Mouse (Mus musculus): Measurements from ENCODE around the gene Nod1. TPM values are rescaled to one million over a fixed set of nuclear protein-coding genes. Genes with fewer than 3 reads are reported as not detected.

Nod1 gene
- polyA plus RNA-seq, 1 experiment from 2014 or later: 2.3 TPM

GRCm38 (mm10) chr6:54974501-54974900 lies 2.1 kb upstream of the Nod1 start:
- no peak overlapping the region for H3K27ac ChIP-seq
- ATAC-seq: no peak
- no peaks in the 10 kb centered on the region for H3K9me3 ChIP-seq
- WGBS: 65% methylated on average over 5 of the region's 5 CpGs
- H3K9ac ChIP-seq (replicated peaks): no peak overlapping the region
- no peaks in the 10 kb centered on the region for H3K36me3 ChIP-seq
- H3K4me3 ChIP-seq (replicated peaks): no peak overlapping the region
- H3K27me3 ChIP-seq: peaks cover 23% of the 10 kb centered on the region
- peaks cover 8% of the 10 kb centered on the region for H3K4me1 ChIP-seq (replicated peaks)
- H3K4me2 ChIP-seq (replicated peaks): no peak overlapping the region

DNA sequence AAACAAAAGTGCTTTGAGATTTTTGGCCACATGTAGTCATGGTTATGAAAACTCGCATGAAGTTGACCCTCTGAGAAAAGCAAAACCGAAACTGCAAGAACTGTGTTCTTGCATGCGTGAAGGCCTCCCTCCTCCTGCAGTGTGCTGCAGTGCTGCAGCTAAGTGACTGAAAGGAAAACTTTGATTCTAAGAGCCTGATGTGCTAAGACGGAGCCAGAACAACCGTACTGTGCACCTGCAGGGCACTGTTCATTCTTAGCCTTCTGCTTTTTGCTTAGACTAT lies 458 bp upstream of the Nod1 start:
- Histone ChIP-seq H3K27me3 (peaks cover 23% of the 10 kb centered on the region), H3K9me3 (no peaks in the 10 kb centered on the region), H3K4me1 (replicated peaks) (peaks cover 8% of the 10 kb centered on the region), H3K4me3 (replicated peaks) (peak overlapping the region; percentile 53), H3K4me2 (replicated peaks) (peak overlapping the region; percentile 95), H3K36me3 (no peaks in the 10 kb centered on the region), H3K27ac (no peak overlapping the region), H3K9ac (replicated peaks) (peak overlapping the region; percentile 66; the same call in 1 of the 2 replicates)
- ATAC-seq: no peak
- WGBS: 9% methylated on average over 5 of the region's 5 CpGs

GRCm38 (mm10) chr6:54971731-54972110 lies 691 bp downstream of the Nod1 start:
- Histone ChIP-seq H3K4me3 (replicated peaks) (peak overlapping the region; percentile 53), H3K9ac (replicated peaks) (peak overlapping the region; percentile 66), H3K27ac (no peak overlapping the region), H3K4me1 (replicated peaks) (peaks cover 8% of the 10 kb centered on the region), H3K27me3 (peaks cover 23% of the 10 kb centered on the region), H3K9me3 (no peaks in the 10 kb centered on the region), H3K36me3 (no peaks in the 10 kb centered on the region), H3K4me2 (replicated peaks) (peak overlapping the region; percentile 95)
- WGBS: 18% methylated on average over 8 of the region's 8 CpGs
- ATAC-seq: peak; percentile 7; the same call in 1 of the 2 replicates

GRCm38 (mm10) chr6:54970506-54970905 lies 1.9 kb downstream of the Nod1 start:
- Histone ChIP-seq H3K36me3 (no peaks in the 10 kb centered on the region), H3K4me2 (replicated peaks) (no peak overlapping the region), H3K4me1 (replicated peaks) (peaks cover 8% of the 10 kb centered on the region), H3K9ac (replicated peaks) (no peak overlapping the region), H3K27me3 (peaks cover 23% of the 10 kb centered on the region), H3K27ac (no peak overlapping the region), H3K4me3 (replicated peaks) (no peak overlapping the region), H3K9me3 (no peaks in the 10 kb centered on the region)
- 88% methylated on average over 9 of the region's 9 CpGs for WGBS
- ATAC-seq: no peak

DNA sequence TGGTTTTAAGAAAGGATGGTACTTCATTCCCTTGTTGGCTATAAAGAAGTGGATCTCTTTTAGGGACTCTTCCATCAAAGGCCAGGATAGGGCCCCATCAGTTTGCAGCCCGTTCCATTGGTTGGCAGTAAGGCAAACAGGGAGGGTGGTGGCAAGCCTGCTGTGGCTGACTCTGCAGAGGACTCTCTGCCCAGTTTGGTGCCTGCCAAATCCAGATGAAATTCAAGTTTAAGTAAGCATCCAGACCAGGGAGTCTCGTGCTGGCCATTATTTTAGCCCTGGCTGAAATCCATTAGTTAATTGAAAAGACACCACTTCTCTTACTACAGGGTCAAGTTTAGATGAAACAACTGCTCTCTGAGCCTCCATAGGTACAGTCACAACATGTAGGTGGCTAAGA lies 2.6 kb downstream of the Nod1 start:
- H3K4me3 ChIP-seq (replicated peaks): no peak overlapping the region
- WGBS: 74% methylated on average over 2 of the region's 2 CpGs
- no peak overlapping the region for H3K9ac ChIP-seq (replicated peaks)
- peaks cover 8% of the 10 kb centered on the region for H3K4me1 ChIP-seq (replicated peaks)
- no peak overlapping the region for H3K4me2 ChIP-seq (replicated peaks)
- H3K36me3 ChIP-seq: no peaks in the 10 kb centered on the region
- H3K9me3 ChIP-seq: no peaks in the 10 kb centered on the region
- ATAC-seq: no peak
- no peak overlapping the region for H3K27ac ChIP-seq
- H3K27me3 ChIP-seq: peaks cover 23% of the 10 kb centered on the region

GRCm38 (mm10) chr6:54967591-54967990 lies 4.8 kb downstream of the Nod1 start:
- Histone ChIP-seq H3K27me3 (peaks cover 9% of the 10 kb centered on the region), H3K36me3 (no peaks in the 10 kb centered on the region), H3K9me3 (no peaks in the 10 kb centered on the region), H3K4me3 (replicated peaks) (no peak overlapping the region), H3K4me1 (replicated peaks) (peaks cover 5% of the 10 kb centered on the region), H3K27ac (no peak overlapping the region), H3K4me2 (replicated peaks) (no peak overlapping the region), H3K9ac (replicated peaks) (no peak overlapping the region)
- 46% methylated on average over 10 of the region's 10 CpGs for WGBS
- ATAC-seq: no peak

DNA sequence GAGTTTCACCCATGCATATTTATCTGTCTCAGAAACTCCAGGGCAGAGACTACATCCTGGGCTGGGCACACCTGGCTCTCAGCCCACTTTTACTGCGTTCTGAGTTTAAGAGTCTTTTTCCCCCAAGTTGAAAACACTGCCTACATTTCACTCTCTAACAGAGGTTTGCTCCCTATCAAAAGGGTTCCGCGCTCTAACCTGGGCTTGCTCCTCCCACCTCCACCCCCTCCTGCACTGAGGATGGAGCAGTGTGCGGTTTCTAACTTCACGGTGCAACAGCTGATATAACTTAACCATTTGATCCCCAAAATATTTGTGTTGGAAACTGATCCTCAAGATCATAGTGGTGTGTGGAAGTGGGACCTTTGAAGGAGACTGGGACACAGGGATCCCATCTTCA lies 7.2 kb downstream of the Nod1 start:
- Histone ChIP-seq H3K27ac (no peak overlapping the region), H3K9me3 (no peaks in the 10 kb centered on the region), H3K4me2 (replicated peaks) (no peak overlapping the region), H3K36me3 (no peaks in the 10 kb centered on the region), H3K9ac (replicated peaks) (no peak overlapping the region), H3K4me1 (replicated peaks) (no peaks in the 10 kb centered on the region), H3K27me3 (no peaks in the 10 kb centered on the region), H3K4me3 (replicated peaks) (no peak overlapping the region)
- 61% methylated on average over 5 of the region's 5 CpGs for WGBS
- ATAC-seq: no peak

- H3K4me3 ChIP-seq (replicated peaks): no peak overlapping the region
- no peaks in the 10 kb centered on the region for H3K9me3 ChIP-seq
- no peak overlapping the region for H3K9ac ChIP-seq (replicated peaks)
- no peak overlapping the region for H3K27ac ChIP-seq
- ATAC-seq: no peak
- no peaks in the 10 kb centered on the region for H3K36me3 ChIP-seq
- no peak overlapping the region for H3K4me2 ChIP-seq (replicated peaks)
- no peaks in the 10 kb centered on the region for H3K27me3 ChIP-seq
- WGBS: 55% methylated on average over 1 of the region's 1 CpGs
- H3K4me1 ChIP-seq (replicated peaks): no peaks in the 10 kb centered on the region
Observed at GRCm38 (mm10) chr6:54964755-54965154, 7.7 kb downstream of the Nod1 start.

DNA sequence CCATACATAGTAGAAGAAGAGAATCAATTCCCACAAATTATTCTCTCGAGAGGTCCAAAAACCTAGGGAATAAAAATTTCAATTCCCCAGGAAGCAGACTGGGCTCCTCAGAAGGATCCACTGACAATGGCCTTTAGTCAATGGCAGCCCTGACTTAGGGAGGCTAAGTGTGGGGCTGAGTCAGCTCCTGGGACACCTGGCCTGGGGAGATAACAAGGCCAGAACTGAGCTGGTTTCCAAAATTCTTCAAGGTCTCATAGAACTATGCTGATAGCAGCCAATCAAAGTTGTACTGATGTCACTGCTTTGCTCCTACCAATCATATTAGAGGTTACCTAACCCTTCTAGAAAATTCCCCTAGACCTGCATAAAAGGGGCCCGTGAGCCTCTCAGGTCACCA lies 8.8 kb downstream of the Nod1 start:
- Histone ChIP-seq H3K27ac (no peak overlapping the region), H3K4me2 (replicated peaks) (no peak overlapping the region), H3K36me3 (no peaks in the 10 kb centered on the region), H3K9me3 (no peaks in the 10 kb centered on the region), H3K9ac (replicated peaks) (no peak overlapping the region), H3K4me3 (replicated peaks) (no peak overlapping the region), H3K4me1 (replicated peaks) (no peaks in the 10 kb centered on the region), H3K27me3 (no peaks in the 10 kb centered on the region)
- ATAC-seq: no peak
- 86% methylated on average over 2 of the region's 2 CpGs for WGBS

- Histone ChIP-seq H3K4me3 (replicated peaks) (no peak overlapping the region), H3K9me3 (no peaks in the 10 kb centered on the region), H3K4me2 (replicated peaks) (no peak overlapping the region), H3K9ac (replicated peaks) (no peak overlapping the region), H3K27ac (no peak overlapping the region), H3K27me3 (no peaks in the 10 kb centered on the region), H3K4me1 (replicated peaks) (no peaks in the 10 kb centered on the region), H3K36me3 (no peaks in the 10 kb centered on the region)
- 88% methylated on average over 8 of the region's 8 CpGs for WGBS
- ATAC-seq: no peak
Observed at GRCm38 (mm10) chr6:54957655-54958054, 14.8 kb downstream of the Nod1 start.

- Histone ChIP-seq H3K4me1 (replicated peaks) (no peaks in the 10 kb centered on the region), H3K9me3 (no peaks in the 10 kb centered on the region), H3K9ac (replicated peaks) (no peak overlapping the region), H3K4me3 (replicated peaks) (no peak overlapping the region), H3K27me3 (no peaks in the 10 kb centered on the region), H3K27ac (no peak overlapping the region), H3K4me2 (replicated peaks) (no peak overlapping the region), H3K36me3 (no peaks in the 10 kb centered on the region)
- ATAC-seq: no peak
- 85% methylated on average over 1 of the region's 1 CpGs for WGBS
Observed at GRCm38 (mm10) chr6:54956425-54956824, 16.0 kb downstream of the Nod1 start.

DNA sequence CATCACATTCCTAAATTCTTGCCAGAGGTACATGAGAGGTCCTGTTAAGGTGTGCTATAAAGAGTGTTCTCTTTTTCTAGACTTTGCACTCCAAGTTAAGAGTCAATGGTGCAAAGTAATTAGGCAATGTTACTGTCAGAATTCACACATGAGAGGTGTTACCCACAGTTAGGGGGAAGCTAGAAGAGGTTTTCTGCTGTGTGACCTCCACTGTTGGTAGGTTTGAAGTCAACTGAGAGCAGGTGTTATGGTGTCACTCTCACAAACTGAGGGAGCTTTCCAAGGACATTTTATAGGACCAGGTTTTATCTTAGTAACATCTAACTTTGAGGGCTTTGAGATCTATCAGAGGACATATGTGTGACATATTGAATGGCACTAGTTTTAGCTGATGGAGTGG lies 16.5 kb downstream of the Nod1 start:
- Histone ChIP-seq H3K4me3 (replicated peaks) (no peak overlapping the region), H3K27me3 (no peaks in the 10 kb centered on the region), H3K4me2 (replicated peaks) (no peak overlapping the region), H3K9ac (replicated peaks) (no peak overlapping the region), H3K4me1 (replicated peaks) (no peaks in the 10 kb centered on the region), H3K9me3 (no peaks in the 10 kb centered on the region), H3K36me3 (no peaks in the 10 kb centered on the region), H3K27ac (no peak overlapping the region)
- no peak for ATAC-seq

DNA sequence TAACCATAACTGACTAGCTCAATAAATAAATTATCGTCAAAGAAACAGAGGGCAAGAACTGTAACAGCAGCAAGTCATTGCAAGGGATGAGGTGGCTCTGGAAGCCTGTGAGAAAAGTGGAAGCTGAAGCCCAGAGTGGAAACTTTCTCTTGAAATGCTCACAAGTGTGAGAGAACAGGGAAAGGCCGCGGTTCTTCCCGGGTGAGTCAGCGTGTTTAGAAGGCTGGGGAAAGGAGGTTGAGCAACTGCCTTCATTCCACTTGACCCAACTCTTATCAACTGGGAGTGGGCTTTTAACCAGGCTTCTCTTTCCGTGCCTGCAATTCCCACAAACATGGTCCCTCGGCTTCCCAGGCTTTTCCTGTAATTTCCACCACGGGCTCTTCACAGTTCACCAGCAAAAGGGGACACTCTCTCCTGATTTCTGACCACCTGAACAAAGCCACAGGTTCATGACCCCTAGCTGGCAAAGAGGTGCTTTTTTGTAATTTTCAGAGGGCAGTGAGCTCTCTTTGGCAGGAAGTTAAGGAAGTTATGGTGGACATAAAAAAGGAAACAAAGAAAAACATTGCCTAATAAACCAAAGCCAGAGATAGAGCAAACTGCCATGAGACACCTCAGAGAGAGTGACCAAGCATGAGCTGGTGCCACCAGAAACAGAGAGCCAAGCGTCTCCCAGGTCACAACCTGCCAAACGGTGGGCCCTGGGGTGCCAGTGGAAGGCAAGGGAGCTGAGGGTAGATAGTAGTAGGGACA lies 17.6 kb downstream of the Nod1 start:
- H3K4me3 ChIP-seq (replicated peaks): no peak overlapping the region
- H3K4me1 ChIP-seq (replicated peaks): no peaks in the 10 kb centered on the region
- H3K27me3 ChIP-seq: no peaks in the 10 kb centered on the region
- no peak overlapping the region for H3K4me2 ChIP-seq (replicated peaks)
- no peak overlapping the region for H3K27ac ChIP-seq
- WGBS: 91% methylated on average over 10 of the region's 10 CpGs
- no peak overlapping the region for H3K9ac ChIP-seq (replicated peaks)
- no peaks in the 10 kb centered on the region for H3K9me3 ChIP-seq
- H3K36me3 ChIP-seq: no peaks in the 10 kb centered on the region
- ATAC-seq: no peak

Measured in midbrain, embryonic 13.5 days (tissue).